Mouse (Mus musculus) heart, embryonic 11.5 days (tissue): ENCODE results near the gene Olfml2b. TPM values are rescaled to one million over a fixed set of nuclear protein-coding genes. Genes with fewer than 3 reads are reported as not detected.
A peak's percentile ranks its signal among the peaks of the same experiment; 100 is the strongest.

ENCODE experiments used
- ATAC-seq: fragments of 200-750 bp; cut with Nextera tagmentation; replicated peaks from 2 replicates; pipeline ENCODE4 v1.8.0; 2017; ENCODE audit warnings: moderate library complexity; ENCODE audit not compliant: insufficient number of reproducible peaks, low FRiP score, low TSS enrichment
- H3K27ac ChIP-seq: fragments of 300-500 bp; sonication (generic); 2 replicates; pipeline ENCODE4 v1.5.1; 2014; ENCODE audit warnings: mild to moderate bottlenecking, low read depth, low read length
- H3K27me3 ChIP-seq: fragments of 300-500 bp; sonication (generic); 2 replicates; pipeline ENCODE4 v1.6.1; 2014; ENCODE audit warnings: mild to moderate bottlenecking, low read length, mixed read lengths; ENCODE audit not compliant: control insufficient read depth, insufficient read depth
- H3K36me3 ChIP-seq: fragments of 300-500 bp; sonication (generic); 2 replicates; pipeline ENCODE4 v1.6.1; 2014; ENCODE audit warnings: mild to moderate bottlenecking, low read length, moderate library complexity, mixed read lengths; ENCODE audit not compliant: control insufficient read depth, insufficient read depth
- H3K4me1 ChIP-seq: fragments of 300-500 bp; sonication (generic); 2 replicates; pipeline ENCODE4 v1.6.1; 2014; ENCODE audit warnings: low read length; ENCODE audit not compliant: control insufficient read depth, insufficient read depth
- H3K4me2 ChIP-seq: fragments of 300-500 bp; sonication (generic); 2 replicates; pipeline ENCODE4 v1.6.1; 2014; ENCODE audit warnings: mild to moderate bottlenecking, moderate library complexity
- H3K4me3 ChIP-seq: fragments of 300-500 bp; sonication (generic); 2 replicates; pipeline ENCODE4 v1.5.1; 2014; ENCODE audit warnings: low read depth, low read length
- H3K9ac ChIP-seq: fragments of 300-500 bp; sonication (generic); 2 replicates; pipeline ENCODE4 v1.6.1; 2014; ENCODE audit warnings: mild to moderate bottlenecking, low read depth, low read length, moderate library complexity
- H3K9me3 ChIP-seq: fragments of 300-500 bp; sonication (generic); replicated peaks from 2 replicates; pipeline ENCODE4 v1.6.1; 2016; ENCODE audit warnings: low read length; ENCODE audit not compliant: control insufficient read depth
- WGBS: fragments of 180-500 bp; shearing (Covaris S2); extraction: QIAGEN DNeasy Blood & Tissue Kit; methylation state at CpG from one replicate; pipeline ENCODE4 v1.1.7; 2014; ENCODE audit not compliant: insufficient replicate concordance; 5-methylcytosine and 5-hydroxymethylcytosine counted together
- polyA plus RNA-seq: library from polyadenylated mRNA; unstranded; fragments of >200 nt; fragmentation: Nextera tagmentation; extraction: Ambion mirVana; gene quantifications from 2 replicates; pipeline ENCODE4 v1.2.1, GENCODE M21; 2014

Gene Olfml2b
- polyA plus RNA-seq, 1 experiment from 2014 or later = 42.4 TPM

GRCm38 (mm10) chr1:170611631-170612030 is 32.7 kb upstream of the Olfml2b start:
- Histone ChIP-seq H3K4me2 (no peak overlapping the region), H3K9ac (no peak overlapping the region), H3K4me3 (no peak overlapping the region), H3K4me1 (peaks cover 3% of the 10 kb centered on the region; the same call in 1 of the 2 replicates), H3K27ac (no peak overlapping the region), H3K27me3 (no peaks in the 10 kb centered on the region), H3K36me3 (no peaks in the 10 kb centered on the region), H3K9me3 (no peaks in the 10 kb centered on the region)
- 92% methylated on average over 3 of the region's 3 CpGs for WGBS
- no peak for ATAC-seq

GRCm38 (mm10) chr1:170612968-170613872 is 31.1 kb upstream of the Olfml2b start:
- Histone ChIP-seq H3K27ac (no peak overlapping the region), H3K9me3 (no peaks in the 10 kb centered on the region), H3K27me3 (no peaks in the 10 kb centered on the region), H3K4me2 (no peak overlapping the region), H3K9ac (no peak overlapping the region), H3K4me3 (no peak overlapping the region), H3K4me1 (peaks cover 3% of the 10 kb centered on the region; the same call in 1 of the 2 replicates), H3K36me3 (no peaks in the 10 kb centered on the region)
- peak; percentile 71; the same call in 1 of the 2 replicates for ATAC-seq
- WGBS = 59% methylated on average over 18 of the region's 18 CpGs

GRCm38 (mm10) chr1:170619686-170620374 is 24.5 kb upstream of the Olfml2b start:
- no peak overlapping the region for H3K9ac ChIP-seq
- 61% methylated on average over 2 of the region's 2 CpGs for WGBS
- no peaks in the 10 kb centered on the region for H3K4me1 ChIP-seq
- no peak overlapping the region for H3K27ac ChIP-seq
- H3K27me3 ChIP-seq = no peaks in the 10 kb centered on the region
- H3K4me2 ChIP-seq = no peak overlapping the region
- peaks cover 6% of the 10 kb centered on the region; the same call in 1 of the 2 replicates for H3K9me3 ChIP-seq
- no peak overlapping the region for H3K4me3 ChIP-seq
- no peak for ATAC-seq
- H3K36me3 ChIP-seq = no peaks in the 10 kb centered on the region

- ATAC-seq = peak; percentile 97
- no peak overlapping the region for H3K4me2 ChIP-seq
- peak overlapping the region; percentile 84 for H3K27ac ChIP-seq
- no peaks in the 10 kb centered on the region for H3K27me3 ChIP-seq
- H3K4me1 ChIP-seq = no peaks in the 10 kb centered on the region
- peaks cover 6% of the 10 kb centered on the region; the same call in 1 of the 2 replicates for H3K9me3 ChIP-seq
- no peaks in the 10 kb centered on the region for H3K36me3 ChIP-seq
- H3K4me3 ChIP-seq = no peak overlapping the region
- no peak overlapping the region for H3K9ac ChIP-seq
- WGBS = 4% methylated on average over 5 of the region's 5 CpGs
Measured at GRCm38 (mm10) chr1:170622934-170623333, 21.4 kb upstream of the Olfml2b start.

GRCm38 (mm10) chr1:170623432-170623831 is 20.9 kb upstream of the Olfml2b start:
- H3K4me2 ChIP-seq = no peak overlapping the region
- 0 out of 2 replicates have a peak, but pooled peaks have one; percentile 11 for ATAC-seq
- WGBS = 79% methylated on average over 1 of the region's 1 CpGs

GRCm38 (mm10) chr1:170630489-170630888 is 13.8 kb upstream of the Olfml2b start:
- 80% methylated on average over 4 of the region's 4 CpGs for WGBS
- Histone ChIP-seq H3K36me3 (no peaks in the 10 kb centered on the region), H3K9ac (no peak overlapping the region), H3K27ac (no peak overlapping the region), H3K4me3 (no peak overlapping the region), H3K4me2 (no peak overlapping the region), H3K4me1 (no peaks in the 10 kb centered on the region), H3K9me3 (no peaks in the 10 kb centered on the region), H3K27me3 (no peaks in the 10 kb centered on the region)
- no peak for ATAC-seq

More at GRCm38 (mm10) chr1:170623432-170623831, 20.9 kb upstream of the Olfml2b start:
- Histone ChIP-seq H3K36me3 (no peaks in the 10 kb centered on the region), H3K9ac (no peak overlapping the region), H3K9me3 (peaks cover 6% of the 10 kb centered on the region; the same call in 1 of the 2 replicates), H3K4me1 (no peaks in the 10 kb centered on the region), H3K27ac (peak overlapping the region; percentile 84), H3K27me3 (no peaks in the 10 kb centered on the region), H3K4me3 (no peak overlapping the region)

- no peak overlapping the region for H3K27ac ChIP-seq
- H3K4me3 ChIP-seq = no peak overlapping the region
- H3K4me1 ChIP-seq = no peaks in the 10 kb centered on the region
- WGBS = 86% methylated on average over 5 of the region's 5 CpGs
- no peak for ATAC-seq
- no peaks in the 10 kb centered on the region for H3K9me3 ChIP-seq
- H3K9ac ChIP-seq = no peak overlapping the region
- H3K27me3 ChIP-seq = no peaks in the 10 kb centered on the region
- no peak overlapping the region for H3K4me2 ChIP-seq
- H3K36me3 ChIP-seq = no peaks in the 10 kb centered on the region
Measured at GRCm38 (mm10) chr1:170631571-170631970, 12.8 kb upstream of the Olfml2b start.

GRCm38 (mm10) chr1:170632385-170632784 is 11.9 kb upstream of the Olfml2b start:
- no peaks in the 10 kb centered on the region for H3K4me1 ChIP-seq
- no peaks in the 10 kb centered on the region for H3K27me3 ChIP-seq
- H3K4me2 ChIP-seq = no peak overlapping the region
- H3K36me3 ChIP-seq = no peaks in the 10 kb centered on the region
- no peak overlapping the region for H3K27ac ChIP-seq
- no peak overlapping the region for H3K4me3 ChIP-seq
- ATAC-seq = no peak
- no peaks in the 10 kb centered on the region for H3K9me3 ChIP-seq
- no peak overlapping the region for H3K9ac ChIP-seq
- WGBS = 13% methylated on average over 3 of the region's 3 CpGs
